Mouse (Mus musculus) CH12.LX (cell line): Measurements from ENCODE around the gene Pip5k1c.

Source experiments
- CTCF ChIP-seq, 2 experiments: IDR thresholded peaks in 1 of 2; conservative IDR thresholded peaks in 1 of 2; 2 replicates each; pipeline ENCODE4 v1.5.1; 2011 to 2012; ENCODE audit warnings: low read depth in 2 of 2, low read length in 2 of 2, improper control_type of control experiment in 1 of 2, inconsistent platforms in 1 of 2, mild to moderate bottlenecking in 1 of 2, moderate library complexity in 1 of 2
- EP300 ChIP-seq: IDR thresholded peaks from 2 replicates; pipeline ENCODE4 v1.6.1; 2011; ENCODE audit warnings: low read length, improper control_type of control experiment
- GABPA ChIP-seq: IDR thresholded peaks from 2 replicates; pipeline ENCODE4 v1.6.1; 2012; ENCODE audit warnings: low read depth, low read length, improper control_type of control experiment, inconsistent platforms; ENCODE audit not compliant: insufficient replicate concordance
- IRF4 ChIP-seq: IDR thresholded peaks from 2 replicates; pipeline ENCODE4 v1.6.1; 2014; ENCODE audit warnings: low read depth, mild to moderate bottlenecking, inconsistent platforms, low read length, improper control_type of control experiment
- POLR2A ChIP-seq: IDR thresholded peaks from 2 replicates; pipeline ENCODE4 v1.6.1; 2011; ENCODE audit warnings: low read depth, mild to moderate bottlenecking, improper control_type of control experiment, low read length
- TBP ChIP-seq: conservative IDR thresholded peaks from 2 replicates; pipeline ENCODE4 v1.6.1; 2011; ENCODE audit warnings: low read depth, low read length, improper control_type of control experiment
- UBTF ChIP-seq: IDR thresholded peaks from 2 replicates; pipeline ENCODE4 v1.6.1; 2012; ENCODE audit warnings: low read depth, mild to moderate bottlenecking, inconsistent platforms, low read length, improper control_type of control experiment, moderate library complexity
- USF1 ChIP-seq: IDR thresholded peaks from 2 replicates; pipeline ENCODE4 v1.6.1; 2014; ENCODE audit warnings: low read depth, mild to moderate bottlenecking, inconsistent platforms, low read length, improper control_type of control experiment
- USF2 ChIP-seq: conservative IDR thresholded peaks from 2 replicates; pipeline ENCODE4 v1.6.1; 2011; ENCODE audit warnings: low read depth, low read length, improper control_type of control experiment
- ZC3H11A ChIP-seq: IDR thresholded peaks from 2 replicates; pipeline ENCODE4 v1.6.1; 2012; ENCODE audit warnings: low read depth, mild to moderate bottlenecking, inconsistent platforms, low read length, improper control_type of control experiment
- ZNF384 ChIP-seq: IDR thresholded peaks from 2 replicates; pipeline ENCODE4 v1.6.1; 2012; ENCODE audit warnings: low read depth, low read length, improper control_type of control experiment, inconsistent platforms

- TF ChIP-seq ZNF384 (no peak), TBP (no peak), POLR2A (no peak), USF1 (no peak), UBTF (no peak), CTCF (conservative IDR thresholded peaks at IDR 0.05 in 1 of 2, IDR thresholded peaks at IDR 0.05 in 1 of 2; ENCODE audit: low read depth in 2 of 2, low read length in 2 of 2) (no peak), IRF4 (no peak), ZC3H11A (no peak), GABPA (no peak), EP300 (no peak), USF2 (no peak)
Measured at GRCm38 (mm10) chr10:81279496-81279895, 13.3 kb upstream of the Pip5k1c start.
